Mouse (Mus musculus) thymus, postnatal 4 days (tissue): Measurements from ENCODE around the gene Smtnl1.
A peak's percentile ranks its signal among the peaks of the same experiment; 100 is the strongest.
"Not testable (repeated sequence)": the region's sequence is repeated elsewhere in the genome, so short reads cannot be mapped to it uniquely, and the experiment has no call there.

Source experiments
- DNase-seq: peaks from one replicate; pipeline ENCODE4 v3.0.0; 2021

The Smtnl1 gene

DNA sequence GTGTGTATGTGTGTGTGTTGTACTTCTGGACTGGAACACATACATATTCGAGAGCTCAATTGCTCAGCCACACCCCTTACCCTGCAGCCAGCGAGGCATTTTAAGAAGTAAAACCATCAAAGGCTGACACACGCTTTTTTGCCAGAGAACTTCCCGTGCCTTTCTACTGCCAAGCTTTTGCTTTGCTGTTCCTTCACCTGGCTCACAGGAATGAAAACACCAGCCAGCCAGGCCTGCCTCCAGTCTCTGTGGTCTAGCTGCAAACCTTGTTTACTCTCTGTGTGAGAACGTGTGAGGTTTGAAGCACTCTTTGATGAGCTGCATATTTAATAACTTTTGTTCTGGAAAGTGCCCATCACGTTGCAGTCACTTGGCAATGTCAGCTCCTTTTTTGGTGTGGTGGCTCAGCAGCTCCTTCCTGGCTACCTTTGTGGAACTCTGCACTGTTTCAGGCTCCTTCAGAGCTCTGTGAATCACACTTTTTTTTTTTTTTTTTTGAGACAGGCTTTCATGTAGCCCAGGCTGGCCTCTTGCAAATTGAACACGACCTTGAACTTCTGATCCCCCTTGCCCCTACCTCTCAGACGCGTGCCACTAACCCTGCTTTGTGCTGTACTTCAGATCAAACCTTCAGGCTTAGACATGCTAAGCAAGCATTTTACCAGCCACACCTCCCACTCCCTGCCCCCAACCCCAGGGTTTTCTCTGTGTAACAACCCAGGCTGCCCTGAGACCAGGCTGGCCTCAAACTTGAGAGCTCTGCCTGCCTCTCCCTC is 15.6 kb upstream of the Smtnl1 start:
- peak; percentile 46 for DNase-seq

DNA sequence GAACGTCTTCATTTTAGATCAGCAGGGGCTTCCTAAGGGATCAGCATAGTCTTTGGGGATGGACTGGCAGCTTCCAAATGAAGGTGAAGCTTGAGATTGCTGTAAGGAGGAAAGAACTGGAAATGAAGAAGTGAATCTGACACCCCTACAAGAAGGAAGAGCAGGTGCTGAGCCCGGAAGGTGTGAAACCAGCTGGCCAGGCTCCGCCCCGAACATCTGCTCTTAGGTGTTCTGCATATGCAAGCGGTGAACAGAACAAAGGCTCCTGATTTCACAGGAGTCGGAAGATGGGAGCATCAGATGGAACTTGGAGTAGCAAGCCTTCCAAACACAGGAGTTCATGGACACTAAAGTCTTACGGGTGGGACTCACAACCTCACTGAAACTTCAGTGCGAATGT is 14.7 kb upstream of the Smtnl1 start:
- DNase-seq = peak; percentile 76

GRCm38 (mm10) chr2:84831666-84832391 is 9.4 kb upstream of the Smtnl1 start:
- peak; percentile 83 for DNase-seq

- peak; percentile 27 for DNase-seq
Measured at GRCm38 (mm10) chr2:84827283-84827920, 5.0 kb upstream of the Smtnl1 start.

GRCm38 (mm10) chr2:84826488-84827282 is 4.2 kb upstream of the Smtnl1 start, which contains the start of gene Timm10:
Gene Timm10, plus strand, starts transcription at chr2:84826997.
- peak; percentile 59 for DNase-seq

GRCm38 (mm10) chr2:84823237-84823636 is 785 bp upstream of the Smtnl1 start:
- no peak for DNase-seq

- DNase-seq = no peak
Measured at GRCm38 (mm10) chr2:84819861-84820260, 2.6 kb downstream of the Smtnl1 start.

DNA sequence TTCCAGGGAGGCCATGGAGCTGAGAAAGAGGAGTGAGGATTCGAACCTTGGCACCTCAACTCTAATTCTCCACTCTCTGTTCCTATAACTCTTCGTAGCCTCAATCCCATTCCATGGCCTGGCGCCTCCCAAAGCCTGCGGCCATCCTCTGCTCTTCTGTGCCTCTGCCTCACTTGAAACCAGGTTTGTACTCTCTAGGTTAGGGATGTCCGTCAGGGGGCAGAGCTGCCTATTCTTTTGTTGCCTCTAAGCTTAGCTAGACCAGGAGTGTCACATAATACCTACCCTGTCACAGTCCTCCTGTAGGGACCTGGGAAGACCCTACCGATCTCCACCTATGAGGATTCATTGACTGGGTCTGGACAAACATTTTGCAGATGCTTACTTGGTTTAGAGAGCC is 9.8 kb downstream of the Smtnl1 start:
- DNase-seq = no peak

- DNase-seq = no peak
Measured at GRCm38 (mm10) chr2:84811880-84812279, 10.6 kb downstream of the Smtnl1 start.

GRCm38 (mm10) chr2:84810886-84811577 is 11.4 kb downstream of the Smtnl1 start:
- peak; percentile 84 for DNase-seq

DNA sequence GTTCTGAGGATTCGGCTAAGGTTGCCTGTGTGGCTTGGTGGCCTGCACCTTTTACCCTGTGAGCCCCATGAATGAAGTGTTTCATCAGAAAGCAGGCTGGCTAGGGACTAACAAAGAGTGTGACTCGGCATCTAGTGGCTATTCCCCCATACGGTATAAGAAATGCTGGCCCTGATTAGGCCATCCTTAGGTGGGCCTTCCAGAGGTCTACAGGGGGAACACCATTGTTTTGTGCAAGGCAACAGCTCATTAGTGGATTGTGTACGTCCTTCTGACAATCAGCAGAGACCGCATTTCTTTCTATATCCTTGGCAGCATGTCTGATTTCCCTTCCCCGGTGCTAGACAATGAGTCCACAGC is 11.9 kb downstream of the Smtnl1 start:
- no peak for DNase-seq

GRCm38 (mm10) chr2:84809330-84809729 is 13.1 kb downstream of the Smtnl1 start:
- DNase-seq = no peak

GRCm38 (mm10) chr2:84806546-84806945 is 15.9 kb downstream of the Smtnl1 start:
- no peak for DNase-seq

DNA sequence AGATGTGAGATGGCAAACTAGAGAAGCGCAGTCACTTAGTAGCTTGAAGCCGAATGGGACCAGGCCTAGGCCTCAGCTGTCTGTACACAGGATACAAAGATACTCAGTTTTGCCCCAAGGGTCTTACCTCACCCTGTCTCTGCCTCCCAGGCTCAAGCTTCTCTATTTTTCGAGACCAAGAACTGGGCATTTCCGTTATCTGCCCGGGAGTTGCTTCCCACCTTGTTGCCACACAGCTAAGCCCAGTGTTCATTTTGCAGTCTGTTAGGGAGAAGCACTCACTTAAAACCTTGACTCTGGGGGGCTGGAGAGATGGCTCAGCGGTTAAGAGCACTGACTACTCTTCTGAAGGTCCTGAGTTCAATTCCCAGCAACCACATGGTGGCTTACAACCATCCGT is 18.5 kb downstream of the Smtnl1 start:
- DNase-seq = no peak

- not testable (repeated sequence) for DNase-seq
Measured at GRCm38 (mm10) chr2:84801223-84801622, 21.2 kb downstream of the Smtnl1 start.

DNA sequence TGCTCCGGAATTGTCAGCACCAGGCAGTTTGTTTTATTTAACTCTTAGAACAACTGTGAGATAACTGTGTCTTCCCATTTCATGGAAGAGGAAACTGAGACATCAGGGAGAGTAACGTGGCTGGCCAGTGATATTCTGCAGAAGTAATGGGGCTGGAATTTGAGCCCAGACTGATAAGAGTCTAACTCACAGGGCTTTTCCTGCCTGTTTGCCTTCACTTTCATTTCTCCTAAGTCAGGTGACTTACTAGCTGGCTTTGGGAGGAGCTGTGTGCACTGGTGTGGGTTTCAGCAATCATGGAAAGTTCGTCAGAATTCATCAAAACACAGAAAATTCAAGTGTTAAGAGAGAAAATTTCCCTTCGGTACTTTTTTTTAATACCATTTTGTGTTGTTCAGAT is 22.1 kb downstream of the Smtnl1 start:
- no peak for DNase-seq

DNA sequence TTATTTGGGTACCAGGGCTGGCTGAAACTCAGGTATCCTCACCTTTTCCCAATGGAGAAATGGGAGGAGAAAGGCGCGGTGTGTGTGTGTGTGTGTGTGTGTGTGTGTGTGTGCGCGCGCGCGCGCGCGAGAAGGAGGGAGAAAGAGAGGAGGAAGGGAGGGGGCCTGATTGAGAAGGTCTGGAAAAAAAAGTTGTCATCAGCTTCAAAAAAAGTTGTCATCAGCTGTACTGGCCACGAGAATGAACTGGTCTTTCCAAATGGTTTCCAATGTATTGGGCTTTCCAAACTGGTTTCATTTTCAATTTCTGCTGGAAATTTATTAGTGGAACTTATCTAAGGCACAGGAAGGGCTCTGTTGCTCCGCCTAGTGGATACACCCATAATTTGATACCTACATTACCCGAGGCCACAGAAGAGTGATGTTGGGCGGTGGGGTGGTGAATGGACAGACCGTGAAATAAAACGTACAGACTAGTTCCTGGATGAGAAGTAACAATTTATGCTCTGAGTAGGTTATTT is 23.4 kb downstream of the Smtnl1 start:
- DNase-seq = peak; percentile 57

DNA sequence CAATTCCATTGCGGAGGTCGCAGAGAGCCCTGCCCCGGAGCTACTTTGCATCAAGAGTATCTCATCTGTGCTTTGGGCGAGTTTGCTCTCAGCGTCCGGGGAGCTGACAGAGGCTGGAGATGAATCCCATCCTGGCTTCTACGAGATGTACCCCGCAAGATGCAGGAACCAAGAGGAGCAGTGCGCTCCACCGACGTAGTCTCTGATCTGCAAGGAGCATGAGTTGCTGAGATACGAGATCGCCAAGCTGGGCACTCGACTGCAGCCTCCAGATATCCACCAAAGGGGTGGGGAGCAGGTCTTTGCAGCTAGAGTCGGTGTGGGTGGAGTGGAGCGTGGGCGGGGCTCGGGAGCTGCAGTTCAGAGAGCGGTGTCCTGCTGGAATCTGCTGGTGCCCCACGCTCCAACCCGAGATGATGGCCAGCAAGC is 23.9 kb downstream of the Smtnl1 start, which contains the start of gene Ube2l6:
Ube2l6 (plus strand) TSS at position 336 of the 429 bp plus-strand sequence.
- peak; percentile 58 for DNase-seq

- peak; percentile 67 for DNase-seq
Measured at GRCm38 (mm10) chr2:84797833-84798492, 24.5 kb downstream of the Smtnl1 start.

DNA sequence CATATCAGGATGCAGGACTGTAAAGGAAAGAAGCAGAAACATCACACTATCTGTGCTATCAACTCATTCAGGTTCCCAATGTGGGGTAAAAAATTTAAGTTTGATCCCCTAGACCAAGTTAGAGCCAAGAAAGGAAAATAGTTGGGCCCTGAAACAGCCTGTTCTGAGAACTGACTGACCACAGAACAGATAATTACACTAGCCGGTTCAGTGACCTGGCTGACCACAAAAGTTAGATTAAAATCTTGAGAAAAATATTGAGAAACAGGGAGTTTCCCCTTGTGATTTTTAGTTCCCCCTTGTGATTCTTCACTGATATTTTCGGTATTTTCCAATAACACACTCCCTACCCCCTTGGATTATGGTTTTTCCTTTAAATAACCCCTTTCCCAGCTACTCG is 28.6 kb downstream of the Smtnl1 start:
- DNase-seq = no peak

DNA sequence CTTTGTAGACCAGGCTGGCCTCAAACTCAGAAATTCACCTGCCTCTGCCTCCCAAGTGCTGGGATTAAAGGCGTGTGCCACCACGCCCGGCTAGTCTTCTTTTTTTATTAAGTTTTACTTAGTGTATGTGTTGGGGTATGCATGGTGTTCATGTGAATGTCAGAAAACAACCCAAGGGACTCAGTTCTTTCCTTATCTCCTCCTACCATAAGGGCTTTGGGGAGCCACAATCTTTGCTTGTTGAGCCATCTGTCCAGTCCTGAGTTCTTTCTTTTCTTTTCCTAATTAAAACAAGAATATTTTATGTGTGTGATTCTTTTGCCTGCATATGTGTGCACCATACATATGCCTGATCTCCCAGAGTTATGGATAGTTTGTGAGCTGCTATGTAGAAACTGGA is 29.3 kb downstream of the Smtnl1 start:
- no peak for DNase-seq
